Mouse (Mus musculus) hindbrain, embryonic 16.5 days (tissue): ENCODE measurements at regions not wholly inside any gene's neighbourhood (a gene's known extent, or its start where the extent isn't known, plus 50 kb on each side); places are given as distances from the start of the nearest gene placed in this dataset. TPM values are rescaled to one million over a fixed set of nuclear protein-coding genes. Genes with fewer than 3 reads are reported as not detected.

Experiments used
- ATAC-seq: fragments of 200-750 bp; cut with Nextera tagmentation; 2 replicates; pipeline ENCODE4 v1.8.0; 2017; ENCODE audit warnings: moderate TSS enrichment, moderate library complexity
- H3K27ac ChIP-seq: fragments of 300-500 bp; sonication (generic); 2 replicates; pipeline ENCODE4 v1.5.1; 2014; ENCODE audit warnings: low read depth, mild to moderate bottlenecking, control low read depth, low read length, moderate library complexity
- H3K27me3 ChIP-seq: fragments of 300-500 bp; sonication (generic); replicated peaks from 2 replicates; pipeline ENCODE4 v1.6.1; 2014; ENCODE audit warnings: low read length; ENCODE audit not compliant: control insufficient read depth, insufficient read depth
- H3K36me3 ChIP-seq: fragments of 300-500 bp; sonication (generic); 2 replicates; pipeline ENCODE4 v1.6.1; 2014; ENCODE audit warnings: mild to moderate bottlenecking, low read length, moderate library complexity, mixed read lengths; ENCODE audit not compliant: control insufficient read depth, insufficient read depth
- H3K4me1 ChIP-seq: fragments of 300-500 bp; sonication (generic); 2 replicates; pipeline ENCODE4 v1.6.1; 2014; ENCODE audit warnings: low read depth, low read length; ENCODE audit not compliant: control insufficient read depth, insufficient read depth
- H3K4me2 ChIP-seq: fragments of 300-500 bp; sonication (generic); 2 replicates; pipeline ENCODE4 v1.6.1; 2014; ENCODE audit warnings: mild to moderate bottlenecking, low read length, control low read depth, moderate library complexity
- H3K4me3 ChIP-seq: fragments of 300-500 bp; sonication (generic); 2 replicates; pipeline ENCODE4 v1.5.1; 2014; ENCODE audit warnings: mild to moderate bottlenecking, low read length, control low read depth, moderate library complexity
- H3K9ac ChIP-seq: fragments of 300-500 bp; sonication (generic); 2 replicates; pipeline ENCODE4 v1.6.1; 2014; ENCODE audit warnings: low read depth, mild to moderate bottlenecking, control low read depth, low read length, moderate library complexity
- H3K9me3 ChIP-seq: fragments of 300-500 bp; sonication (generic); 2 replicates; pipeline ENCODE4 v1.6.1; 2014; ENCODE audit warnings: mild to moderate bottlenecking, low read length, moderate library complexity; ENCODE audit not compliant: control insufficient read depth
- WGBS: fragments of 180-500 bp; shearing (Covaris S2); extraction: QIAGEN DNeasy Blood & Tissue Kit; methylation state at CpG from one replicate; pipeline ENCODE4 v1.1.7; 2014; 5-methylcytosine and 5-hydroxymethylcytosine counted together
- microRNA-seq: library from miRNA; unstranded; fragments of <30 nt; microRNA quantifications from one replicate; pipeline ENCODE4, GENCODE M21; 2017

GRCm38 (mm10) chr3:46937751-46938150 lies 489.7 kb upstream of the Pabpc4l start:
- no peak overlapping the region for H3K27ac ChIP-seq
- no peaks in the 10 kb centered on the region for H3K9me3 ChIP-seq
- no peak for ATAC-seq
- H3K36me3 ChIP-seq = no peaks in the 10 kb centered on the region
- H3K4me3 ChIP-seq = no peak overlapping the region
- 94% methylated on average over 1 of the region's 1 CpGs for WGBS
- H3K9ac ChIP-seq = no peak overlapping the region
- no peaks in the 10 kb centered on the region for H3K4me1 ChIP-seq
- H3K27me3 ChIP-seq = no peaks in the 10 kb centered on the region
- no peak overlapping the region for H3K4me2 ChIP-seq

GRCm38 (mm10) chr3:46891057-46891736 lies 443.2 kb upstream of the Pabpc4l start:
- ATAC-seq = no peak
- Histone ChIP-seq H3K4me1 (no peaks in the 10 kb centered on the region), H3K4me2 (no peak overlapping the region), H3K36me3 (no peaks in the 10 kb centered on the region), H3K9ac (no peak overlapping the region), H3K4me3 (no peak overlapping the region), H3K27ac (no peak overlapping the region), H3K27me3 (no peaks in the 10 kb centered on the region), H3K9me3 (no peaks in the 10 kb centered on the region)
- WGBS = 69% methylated on average over 6 of the region's 6 CpGs

- WGBS = 100% methylated on average over 1 of the region's 1 CpGs
- no peaks in the 10 kb centered on the region for H3K36me3 ChIP-seq
- no peak overlapping the region for H3K4me3 ChIP-seq
- no peaks in the 10 kb centered on the region for H3K27me3 ChIP-seq
- H3K9me3 ChIP-seq = no peaks in the 10 kb centered on the region
- no peak overlapping the region for H3K27ac ChIP-seq
- no peaks in the 10 kb centered on the region for H3K4me1 ChIP-seq
- ATAC-seq = no peak
- H3K9ac ChIP-seq = no peak overlapping the region
- H3K4me2 ChIP-seq = no peak overlapping the region
Observed at GRCm38 (mm10) chr3:46875848-46876247, 427.8 kb upstream of the Pabpc4l start.

- Histone ChIP-seq H3K4me2 (no peak overlapping the region), H3K36me3 (no peaks in the 10 kb centered on the region), H3K9me3 (no peaks in the 10 kb centered on the region), H3K4me3 (no peak overlapping the region), H3K27ac (no peak overlapping the region), H3K27me3 (no peaks in the 10 kb centered on the region), H3K9ac (no peak overlapping the region), H3K4me1 (no peaks in the 10 kb centered on the region)
- no peak for ATAC-seq
Observed at GRCm38 (mm10) chr3:46870876-46871275, 422.9 kb upstream of the Pabpc4l start.

GRCm38 (mm10) chr3:46869576-46870295 lies 421.7 kb upstream of the Pabpc4l start:
- 100% methylated on average over 2 of the region's 2 CpGs for WGBS

DNA sequence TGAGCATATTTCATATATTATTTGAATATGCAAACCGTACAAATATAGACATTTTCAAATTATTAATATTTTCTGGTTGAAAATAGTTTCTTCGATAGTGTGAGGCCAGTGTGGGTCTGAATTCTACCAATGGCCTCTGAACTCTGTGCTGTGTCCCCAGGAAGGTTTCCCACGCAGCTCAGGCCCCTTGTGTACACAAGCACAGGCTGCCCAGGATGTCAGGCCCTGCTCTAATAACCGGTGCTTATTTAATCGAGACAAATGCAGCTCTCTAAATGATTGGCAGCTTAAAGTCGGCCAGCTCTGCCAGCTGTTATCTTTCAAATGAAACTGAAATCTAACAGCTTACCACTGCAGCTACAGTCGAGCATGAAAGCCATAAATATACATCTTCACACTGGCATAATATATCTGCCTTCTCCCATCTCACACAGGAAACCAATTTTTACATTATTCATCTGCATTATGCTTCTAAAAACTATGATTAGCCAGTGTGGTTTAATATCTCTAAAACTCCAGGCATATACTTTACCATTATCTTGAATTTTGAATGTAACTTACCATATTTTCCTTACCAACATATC lies 400.5 kb upstream of the Pabpc4l start:
- H3K27ac ChIP-seq = no peak overlapping the region
- H3K9ac ChIP-seq = no peak overlapping the region
- ATAC-seq = no peak
- no peaks in the 10 kb centered on the region for H3K36me3 ChIP-seq
- H3K27me3 ChIP-seq = no peaks in the 10 kb centered on the region
- no peaks in the 10 kb centered on the region for H3K4me1 ChIP-seq
- H3K4me2 ChIP-seq = no peak overlapping the region
- 51% methylated on average over 7 of the region's 7 CpGs for WGBS
- H3K4me3 ChIP-seq = no peak overlapping the region
- H3K9me3 ChIP-seq = no peaks in the 10 kb centered on the region

More at GRCm38 (mm10) chr3:46869576-46870295, 421.7 kb upstream of the Pabpc4l start:
- Histone ChIP-seq H3K4me1 (no peaks in the 10 kb centered on the region), H3K4me2 (no peak overlapping the region), H3K9me3 (no peaks in the 10 kb centered on the region), H3K27ac (no peak overlapping the region), H3K36me3 (no peaks in the 10 kb centered on the region), H3K4me3 (no peak overlapping the region), H3K27me3 (no peaks in the 10 kb centered on the region), H3K9ac (no peak overlapping the region)
- ATAC-seq = no peak

DNA sequence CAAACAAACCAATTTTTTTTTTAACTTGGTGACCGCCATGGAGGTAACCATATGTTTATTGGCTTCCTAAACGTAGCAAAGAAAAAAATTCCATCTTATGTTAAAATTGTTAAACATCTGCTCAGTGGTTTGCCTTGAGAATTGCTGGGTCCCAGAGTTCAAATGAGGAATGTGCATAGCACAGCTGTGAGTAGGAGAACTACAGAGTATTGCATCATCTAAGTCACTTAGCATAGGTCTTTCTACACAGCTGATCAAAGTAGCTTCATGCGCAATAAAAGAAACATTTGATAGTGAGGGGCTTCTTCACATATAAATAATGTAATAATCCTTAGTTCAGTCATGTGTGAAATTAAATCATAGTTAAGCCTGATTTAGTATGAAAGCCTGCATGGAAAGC lies 380.7 kb upstream of the Pabpc4l start:
- no peak for ATAC-seq
- Histone ChIP-seq H3K4me3 (no peak overlapping the region), H3K36me3 (no peaks in the 10 kb centered on the region), H3K4me2 (no peak overlapping the region), H3K27me3 (no peaks in the 10 kb centered on the region), H3K9me3 (no peaks in the 10 kb centered on the region), H3K27ac (no peak overlapping the region), H3K9ac (no peak overlapping the region), H3K4me1 (no peaks in the 10 kb centered on the region)
- WGBS = 80% methylated on average over 3 of the region's 3 CpGs

Small RNAs in the stretch of these regions (microRNA-seq; reads per million reads assigned to microRNA genes)
- not detected for gene Mir6379
